In the genomic region with DNA sequence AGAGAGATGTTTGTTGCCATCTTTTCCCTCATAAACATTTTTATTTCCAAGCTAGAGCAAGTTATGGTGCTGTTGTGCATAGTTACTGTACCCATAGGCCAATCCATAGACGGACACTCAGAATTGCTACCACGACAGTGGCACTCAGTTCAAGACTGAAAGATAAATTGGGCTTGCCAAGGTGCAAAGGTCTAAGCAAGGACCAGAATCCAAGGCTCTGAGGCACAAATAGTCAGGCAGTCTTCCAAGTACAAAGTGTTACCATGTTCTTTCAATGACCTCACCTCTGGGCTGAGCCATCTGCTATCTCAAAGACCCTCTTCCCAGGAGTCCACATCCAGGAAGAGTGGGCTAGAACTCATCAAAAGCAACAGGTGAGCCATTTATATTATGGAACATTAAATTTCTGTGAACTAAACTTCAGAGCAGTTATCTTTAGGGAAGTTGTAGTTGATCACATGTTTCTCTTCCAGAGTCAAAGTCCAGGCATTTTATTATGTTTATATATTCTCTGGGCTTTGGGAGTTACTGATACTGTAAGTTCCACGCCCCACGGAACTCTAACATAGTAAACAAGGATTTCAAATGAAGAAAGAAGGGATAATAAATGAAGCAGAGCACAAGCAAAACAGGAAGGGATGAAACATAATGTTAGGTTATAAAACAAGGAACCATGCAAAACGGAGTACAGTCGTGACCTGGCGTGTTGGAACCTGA, we compare ENCODE assay signal across 16 mouse cellular contexts.
"Had no signal": no experiment of that assay in that cellular context is flagged by ENCODE, and none has a peak within 500 bp of the region (broad histone marks: within the 10 kb centered on the region; RNA-seq: fewer than 3 reads in every experiment).

No protein-coding gene starts in this region.

- ATAC-seq: liver, embryonic 12.5 days had no signal

- H3K27ac ChIP-seq: hindbrain, embryonic 14.5 days; limb, embryonic 13.5 days; liver, embryonic 12.5 days; midbrain, embryonic 10.5 days; neural tube, embryonic 15.5 days had no signal

- H3K9me3 ChIP-seq: limb, embryonic 13.5 days; liver, embryonic 12.5 days; midbrain, embryonic 10.5 days; neural tube, embryonic 15.5 days had no signal

- DNase-seq: left cerebral cortex, postnatal 4 days; lung, embryonic 14.5 days; lung, postnatal 10 days; lung, postnatal 4 days; midbrain, embryonic 14.5 days; right cerebral cortex, adult 18-20 months; right cerebral cortex, postnatal 25 days; spleen, adult 18-20 months; thymus, adult 2 months; thymus, postnatal 25 days had no signal

- H3K27me3 ChIP-seq: limb, embryonic 13.5 days; liver, embryonic 12.5 days; neural tube, embryonic 15.5 days had no signal

- H3K9ac ChIP-seq: hindbrain, embryonic 14.5 days; limb, embryonic 13.5 days; liver, embryonic 12.5 days; lung, embryonic 14.5 days; neural tube, embryonic 15.5 days had no signal

- H3K4me2 ChIP-seq: hindbrain, embryonic 14.5 days; limb, embryonic 13.5 days; liver, embryonic 12.5 days; lung, embryonic 14.5 days; neural tube, embryonic 15.5 days had no signal

- H3K4me1 ChIP-seq: limb, embryonic 13.5 days; liver, embryonic 12.5 days; midbrain, embryonic 10.5 days; neural tube, embryonic 15.5 days had no signal

- H3K36me3 ChIP-seq: limb, embryonic 13.5 days; liver, embryonic 12.5 days; midbrain, embryonic 10.5 days; neural tube, embryonic 15.5 days had no signal

- H3K4me3 ChIP-seq: limb, embryonic 13.5 days; liver, embryonic 12.5 days; midbrain, embryonic 10.5 days; myocyte; neural tube, embryonic 15.5 days had no signal
